Mouse (Mus musculus): Measurements from ENCODE around the gene Ppip5k1. TPM values are rescaled to one million over a fixed set of nuclear protein-coding genes. Genes with fewer than 3 reads are reported as not detected.
A peak's percentile ranks its signal among the peaks of the same experiment; 100 is the strongest.

Gene Ppip5k1
- polyA plus RNA-seq, 1 experiment from 2014 or later: 13.0 TPM

DNA sequence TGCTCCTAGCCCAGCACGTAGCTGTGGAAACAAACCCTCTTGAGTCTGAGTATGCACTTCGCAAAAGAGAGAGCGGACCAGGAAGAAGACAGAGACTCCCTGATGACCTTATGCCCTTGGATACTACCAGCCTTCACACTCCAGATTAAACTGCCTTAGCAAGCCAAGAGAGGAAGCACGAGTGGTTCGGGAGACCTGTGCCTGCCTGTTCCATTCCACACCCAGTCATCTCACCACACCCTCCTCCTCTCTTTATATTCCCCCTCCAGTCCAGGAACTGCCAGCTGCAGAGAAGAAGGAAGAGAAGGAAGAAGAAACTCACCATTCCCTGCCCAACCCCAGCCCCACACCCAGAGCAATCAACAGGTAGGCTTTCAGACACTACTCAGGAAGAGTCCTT is 2.3 kb upstream of the Ppip5k1 start, which contains the start of gene Ckmt1:
Gene Ckmt1, plus strand, starts transcription at position 221 of the 400 bp plus-strand sequence.
- H3K4me1 ChIP-seq: peaks cover 17% of the 10 kb centered on the region
- H3K4me3 ChIP-seq: peak within 1 kb of the TSS; percentile 30
- no peak for ATAC-seq (ENCODE audit: low FRiP score, low read depth)
- H3K4me2 ChIP-seq (replicated peaks): peak within 1 kb of the TSS; percentile 60
- H3K36me3 ChIP-seq: no peaks in the 10 kb centered on the region
- H3K27me3 ChIP-seq (replicated peaks): peaks cover 26% of the 10 kb centered on the region
- 63% methylated on average over 5 of the region's 5 CpGs for WGBS
- H3K9me3 ChIP-seq: no peaks in the 10 kb centered on the region
- H3K27ac ChIP-seq: no peak within 1 kb of the TSS
- H3K9ac ChIP-seq: peak within 1 kb of the TSS; percentile 57

DNA sequence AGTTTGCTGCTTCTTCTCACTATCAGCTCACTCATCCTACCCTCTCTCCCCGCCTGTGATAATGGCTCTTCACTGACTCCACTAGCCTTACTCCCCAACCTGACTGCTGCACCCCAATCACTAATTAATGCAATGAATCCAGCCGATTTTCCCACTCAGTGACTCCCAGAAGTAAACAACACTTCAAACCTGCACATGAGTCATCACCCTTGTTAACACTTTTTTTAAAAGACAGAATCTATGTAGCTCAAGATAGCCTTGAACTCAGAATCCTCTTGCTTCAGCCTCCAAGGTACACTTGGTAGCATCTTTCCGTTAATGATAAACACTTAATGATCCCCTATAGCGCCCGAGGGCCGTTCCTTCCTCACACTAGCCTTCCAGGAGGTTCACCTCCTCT is 818 bp downstream of the Ppip5k1 start:
- H3K36me3 ChIP-seq: no peaks in the 10 kb centered on the region
- 6% methylated on average over 6 of the region's 6 CpGs for WGBS
- H3K4me1 ChIP-seq: peaks cover 17% of the 10 kb centered on the region
- H3K9me3 ChIP-seq: no peaks in the 10 kb centered on the region
- ATAC-seq (ENCODE audit: low FRiP score, low read depth): no peak
- peak overlapping the region; percentile 80 for H3K9ac ChIP-seq
- H3K4me2 ChIP-seq (replicated peaks): peak overlapping the region; percentile 83
- peak overlapping the region; percentile 67 for H3K4me3 ChIP-seq
- H3K27ac ChIP-seq: 0 out of 2 replicates have a peak overlapping the region, but pooled peaks have one; percentile 66
- peaks cover 23% of the 10 kb centered on the region for H3K27me3 ChIP-seq (replicated peaks)

DNA sequence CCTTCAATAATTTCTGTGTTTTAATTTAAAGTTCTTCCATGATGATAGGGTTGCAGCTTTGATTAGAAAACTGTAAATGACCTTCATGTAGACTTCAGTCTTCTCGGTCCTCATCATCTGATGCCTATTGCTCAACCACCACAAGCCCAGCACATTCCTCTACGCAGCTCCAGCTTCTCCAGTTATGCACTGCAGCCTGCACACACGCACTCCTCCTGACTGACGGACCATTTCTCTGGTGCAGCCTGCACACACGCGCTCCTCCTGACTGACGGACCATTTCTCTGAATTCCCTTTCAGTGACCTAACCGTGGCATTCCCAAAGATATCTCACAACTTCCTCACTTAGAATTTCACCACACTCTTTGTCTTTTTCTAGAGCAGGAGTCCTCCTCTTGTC is 2.0 kb downstream of the Ppip5k1 start:
- no peak overlapping the region for H3K27ac ChIP-seq
- no peak overlapping the region for H3K9ac ChIP-seq
- H3K9me3 ChIP-seq: no peaks in the 10 kb centered on the region
- peaks cover 10% of the 10 kb centered on the region for H3K4me1 ChIP-seq
- peaks cover 16% of the 10 kb centered on the region for H3K27me3 ChIP-seq (replicated peaks)
- 83% methylated on average over 8 of the region's 8 CpGs for WGBS
- H3K4me3 ChIP-seq: no peak overlapping the region
- no peak for ATAC-seq (ENCODE audit: low FRiP score, low read depth)
- H3K36me3 ChIP-seq: no peaks in the 10 kb centered on the region
- no peak overlapping the region for H3K4me2 ChIP-seq (replicated peaks)

DNA sequence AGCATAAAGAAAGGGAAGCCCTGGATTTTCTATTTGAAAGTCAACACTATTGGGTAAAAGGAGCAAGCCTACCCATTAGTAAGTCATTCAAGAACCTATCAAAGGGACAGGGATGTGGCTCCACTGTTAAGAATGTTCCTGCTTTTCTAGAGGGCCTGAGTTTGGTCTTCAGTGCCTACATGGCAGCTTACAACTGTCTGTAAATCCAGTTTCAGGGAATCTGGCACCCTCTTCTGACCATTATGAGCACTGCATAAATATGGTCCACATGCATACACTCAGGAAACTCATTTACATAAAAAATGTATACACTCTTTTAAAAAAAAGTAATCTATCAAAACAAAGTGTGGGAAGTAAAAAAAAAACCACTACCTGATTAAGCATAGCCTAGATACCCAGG is 16.1 kb downstream of the Ppip5k1 start:
- H3K36me3 ChIP-seq: peaks cover 27% of the 10 kb centered on the region

DNA sequence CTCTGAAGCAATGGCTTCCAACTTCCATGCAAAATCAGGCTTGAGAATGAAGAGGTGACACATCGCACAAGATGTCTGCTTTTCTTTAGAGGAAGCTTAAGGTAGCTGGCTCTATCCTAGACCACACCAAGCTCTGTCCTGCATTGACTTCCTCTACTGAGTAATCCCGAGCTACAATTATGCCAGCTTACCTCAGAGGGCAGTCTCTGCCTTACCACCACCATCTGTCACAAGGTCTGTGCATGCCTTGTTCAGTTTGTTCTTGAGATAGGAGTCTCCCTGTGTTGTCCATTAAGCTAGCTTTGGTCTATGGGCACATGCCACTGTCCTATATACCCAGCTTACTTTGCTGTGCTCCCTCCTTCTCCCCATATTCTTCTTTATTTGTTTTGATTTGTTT is 25.7 kb downstream of the Ppip5k1 start:
- no peak overlapping the region for H3K4me3 ChIP-seq
- H3K27me3 ChIP-seq (replicated peaks): no peaks in the 10 kb centered on the region
- H3K27ac ChIP-seq: no peak overlapping the region
- H3K4me2 ChIP-seq (replicated peaks): no peak overlapping the region
- H3K36me3 ChIP-seq: peaks cover 24% of the 10 kb centered on the region
- WGBS: 98% methylated on average over 2 of the region's 2 CpGs
- no peaks in the 10 kb centered on the region for H3K4me1 ChIP-seq
- H3K9ac ChIP-seq: no peak overlapping the region
- ATAC-seq (ENCODE audit: low FRiP score, low read depth): no peak
- H3K9me3 ChIP-seq: no peaks in the 10 kb centered on the region

More for the DNA sequence above, 16.1 kb downstream of the Ppip5k1 start:
- Histone ChIP-seq H3K9me3 (no peaks in the 10 kb centered on the region), H3K9ac (no peak overlapping the region), H3K27me3 (replicated peaks) (no peaks in the 10 kb centered on the region), H3K4me3 (no peak overlapping the region), H3K4me1 (no peaks in the 10 kb centered on the region), H3K27ac (no peak overlapping the region), H3K4me2 (replicated peaks) (no peak overlapping the region)
- no peak for ATAC-seq (ENCODE audit: low FRiP score, low read depth)

DNA sequence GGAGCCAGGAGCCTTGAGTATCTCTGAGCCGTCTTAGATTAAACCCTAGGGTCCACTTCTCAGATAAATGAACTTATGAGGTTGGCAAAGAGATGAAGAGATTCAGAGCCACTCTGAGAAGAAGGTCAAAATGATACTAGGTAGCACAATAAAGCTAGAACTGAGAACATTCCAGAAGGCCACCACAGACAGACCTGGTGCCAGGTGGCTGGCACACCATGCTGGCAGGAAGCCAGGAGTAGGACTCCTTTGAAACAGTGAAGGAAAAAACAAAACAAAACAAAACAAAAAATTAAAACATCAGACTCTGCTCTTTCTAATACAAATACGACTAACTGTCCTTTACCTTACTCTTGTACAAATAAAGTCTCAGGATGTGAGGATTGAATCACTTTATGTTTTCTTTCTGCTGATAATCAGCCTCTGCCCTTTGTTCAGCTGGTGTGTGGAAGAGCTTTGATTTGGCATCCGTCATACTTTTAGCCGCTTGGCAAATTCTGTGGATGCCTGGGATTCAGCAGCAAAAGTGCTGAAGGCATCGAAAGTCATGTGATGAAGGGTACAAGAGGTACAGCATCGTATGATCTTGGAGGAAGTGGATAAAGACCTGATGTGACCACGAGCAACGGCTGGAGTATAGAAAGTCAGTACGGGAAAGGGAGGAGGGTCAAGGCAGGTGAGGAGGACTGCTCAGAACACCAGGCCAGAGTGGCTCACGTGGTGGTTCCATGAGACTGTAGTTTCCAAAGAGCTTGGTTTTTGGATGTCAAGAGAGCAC is 31.3 kb downstream of the Ppip5k1 start:
- H3K4me2 ChIP-seq (replicated peaks): no peak overlapping the region
- no peak overlapping the region for H3K9ac ChIP-seq
- H3K36me3 ChIP-seq: peaks cover 23% of the 10 kb centered on the region
- WGBS: 90% methylated on average over 10 of the region's 10 CpGs
- H3K27ac ChIP-seq: no peak overlapping the region
- H3K4me3 ChIP-seq: no peak overlapping the region
- no peaks in the 10 kb centered on the region for H3K9me3 ChIP-seq
- no peaks in the 10 kb centered on the region for H3K27me3 ChIP-seq (replicated peaks)
- ATAC-seq (ENCODE audit: low FRiP score, low read depth): no peak
- no peaks in the 10 kb centered on the region for H3K4me1 ChIP-seq

DNA sequence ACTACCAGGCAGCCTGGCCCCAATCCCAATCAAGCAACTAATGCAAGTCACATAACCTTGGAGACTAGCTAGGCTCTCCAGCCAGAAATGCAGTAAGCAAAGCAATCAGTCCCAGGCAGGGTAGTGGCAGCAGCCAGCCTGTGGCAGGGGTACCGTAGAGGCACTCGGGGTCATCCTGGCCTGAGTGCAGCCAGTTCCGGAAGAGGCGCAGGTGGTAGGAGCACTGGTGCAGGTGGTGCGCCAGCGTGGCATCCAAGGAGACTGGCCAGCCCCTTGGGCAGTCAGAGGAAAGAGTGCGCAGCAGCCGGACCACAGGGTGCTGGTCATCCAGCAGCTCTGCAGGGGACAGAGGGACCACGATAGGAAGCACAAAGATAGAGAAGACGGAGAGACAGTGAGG is 32.2 kb downstream of the Ppip5k1 start:
- Histone ChIP-seq H3K27ac (no peak overlapping the region), H3K4me3 (no peak overlapping the region), H3K9ac (no peak overlapping the region), H3K27me3 (replicated peaks) (no peaks in the 10 kb centered on the region), H3K4me2 (replicated peaks) (no peak overlapping the region), H3K9me3 (no peaks in the 10 kb centered on the region), H3K36me3 (peaks cover 23% of the 10 kb centered on the region), H3K4me1 (no peaks in the 10 kb centered on the region)
- ATAC-seq (ENCODE audit: low FRiP score, low read depth): no peak
- WGBS: 90% methylated on average over 10 of the region's 10 CpGs

DNA sequence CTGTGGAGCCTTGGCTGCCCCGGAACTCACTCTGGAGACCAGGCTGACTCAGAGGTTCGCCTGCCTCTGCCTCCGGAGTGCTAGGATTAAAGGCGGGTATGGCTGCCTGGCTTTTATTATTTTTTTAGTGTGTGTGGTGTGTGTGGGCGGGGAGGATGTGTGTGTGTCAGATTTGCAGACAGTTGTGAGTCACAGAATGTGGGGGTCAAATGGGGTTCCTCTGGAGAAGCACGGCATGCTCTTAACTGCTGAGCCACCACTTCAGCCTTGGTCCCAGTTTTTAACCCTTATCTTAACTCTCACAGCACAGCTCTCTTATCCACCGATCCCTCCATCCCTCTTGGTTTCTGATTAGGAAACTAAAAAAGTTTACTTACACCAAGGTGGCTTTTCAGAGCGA is 38.9 kb downstream of the Ppip5k1 start:
- no peak overlapping the region for H3K9ac ChIP-seq
- H3K9me3 ChIP-seq: no peaks in the 10 kb centered on the region
- H3K36me3 ChIP-seq: peaks cover 12% of the 10 kb centered on the region
- H3K4me1 ChIP-seq: no peaks in the 10 kb centered on the region
- H3K4me2 ChIP-seq (replicated peaks): no peak overlapping the region
- H3K27me3 ChIP-seq (replicated peaks): no peaks in the 10 kb centered on the region
- H3K27ac ChIP-seq: no peak overlapping the region
- no peak for ATAC-seq (ENCODE audit: low FRiP score, low read depth)
- 82% methylated on average over 8 of the region's 8 CpGs for WGBS
- H3K4me3 ChIP-seq: no peak overlapping the region

DNA sequence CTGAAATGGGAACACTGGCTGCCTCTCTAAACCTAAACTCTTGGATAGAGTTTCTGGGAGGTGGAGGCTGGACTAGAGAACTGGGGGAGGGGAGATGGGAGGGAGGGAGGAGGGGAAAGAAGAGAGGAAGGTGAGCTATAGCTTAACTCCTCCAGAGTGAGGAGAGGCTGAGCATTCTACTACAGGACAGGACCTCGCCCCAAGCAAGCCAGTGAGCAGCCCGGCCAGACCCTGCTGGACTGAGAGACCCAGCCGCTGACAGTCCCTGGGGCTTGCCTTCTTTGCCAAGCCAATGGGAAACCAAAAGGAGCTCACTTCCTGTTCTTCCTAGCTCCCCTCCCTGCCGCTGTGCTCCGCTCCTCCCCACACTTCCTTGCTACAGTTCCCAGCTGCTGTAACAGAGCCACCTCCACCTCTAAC is 46.2 kb downstream of the Ppip5k1 start:
- Histone ChIP-seq H3K36me3 (peaks cover 46% of the 10 kb centered on the region), H3K4me2 (replicated peaks) (no peak overlapping the region), H3K9me3 (no peaks in the 10 kb centered on the region), H3K4me1 (peaks cover 6% of the 10 kb centered on the region), H3K27me3 (replicated peaks) (no peaks in the 10 kb centered on the region), H3K9ac (no peak overlapping the region), H3K27ac (no peak overlapping the region), H3K4me3 (no peak overlapping the region)
- ATAC-seq (ENCODE audit: low FRiP score, low read depth): no peak
- 38% methylated on average over 5 of the region's 5 CpGs for WGBS

DNA sequence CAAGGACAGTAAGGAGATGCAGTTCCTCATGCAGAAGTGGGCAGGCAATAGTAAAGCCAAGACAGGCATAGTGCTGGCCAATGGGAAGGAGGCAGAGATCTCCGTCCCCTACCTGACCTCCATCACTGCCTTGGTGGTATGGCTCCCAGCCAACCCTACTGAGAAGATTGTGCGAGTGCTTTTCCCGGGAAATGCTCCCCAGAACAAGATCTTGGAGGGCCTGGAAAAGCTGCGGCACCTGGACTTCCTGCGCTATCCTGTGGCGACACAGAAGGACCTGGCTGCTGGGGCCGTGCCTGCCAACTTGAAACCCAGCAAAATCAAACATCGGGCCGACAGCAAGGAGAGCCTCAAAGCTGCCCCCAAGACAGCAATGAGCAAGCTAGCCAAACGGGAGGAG is 55.2 kb downstream of the Ppip5k1 start:
- Histone ChIP-seq H3K27me3 (replicated peaks) (no peaks in the 10 kb centered on the region), H3K36me3 (peaks cover 65% of the 10 kb centered on the region), H3K4me2 (replicated peaks) (no peak overlapping the region), H3K9ac (no peak overlapping the region), H3K9me3 (no peaks in the 10 kb centered on the region), H3K27ac (no peak overlapping the region), H3K4me1 (peaks cover 32% of the 10 kb centered on the region), H3K4me3 (no peak overlapping the region)
- ATAC-seq (ENCODE audit: low FRiP score, low read depth): no peak
- 88% methylated on average over 10 of the region's 10 CpGs for WGBS

DNA sequence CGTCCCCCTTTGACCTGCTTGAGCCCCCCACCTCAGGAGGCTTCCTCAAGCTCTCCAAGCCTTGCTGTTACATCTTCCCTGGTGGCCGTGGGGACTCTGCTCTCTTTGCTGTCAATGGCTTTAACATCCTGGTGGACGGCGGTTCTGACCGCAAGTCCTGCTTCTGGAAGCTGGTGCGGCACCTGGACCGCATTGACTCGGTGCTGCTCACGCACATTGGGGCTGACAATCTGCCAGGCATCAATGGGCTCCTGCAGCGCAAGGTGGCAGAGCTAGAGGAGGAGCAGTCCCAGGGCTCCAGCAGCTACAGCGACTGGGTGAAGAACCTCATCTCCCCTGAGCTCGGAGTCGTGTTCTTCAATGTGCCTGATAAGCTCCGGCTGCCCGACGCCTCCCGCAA is 55.7 kb downstream of the Ppip5k1 start:
- peaks cover 59% of the 10 kb centered on the region for H3K36me3 ChIP-seq
- no peak for ATAC-seq (ENCODE audit: low FRiP score, low read depth)
- WGBS: 90% methylated on average over 17 of the region's 17 CpGs
- H3K4me1 ChIP-seq: peaks cover 38% of the 10 kb centered on the region
- H3K27me3 ChIP-seq (replicated peaks): no peaks in the 10 kb centered on the region
- H3K9ac ChIP-seq: no peak overlapping the region
- no peak overlapping the region for H3K4me3 ChIP-seq
- H3K9me3 ChIP-seq: no peaks in the 10 kb centered on the region
- no peak overlapping the region for H3K4me2 ChIP-seq (replicated peaks)
- H3K27ac ChIP-seq: no peak overlapping the region

DNA sequence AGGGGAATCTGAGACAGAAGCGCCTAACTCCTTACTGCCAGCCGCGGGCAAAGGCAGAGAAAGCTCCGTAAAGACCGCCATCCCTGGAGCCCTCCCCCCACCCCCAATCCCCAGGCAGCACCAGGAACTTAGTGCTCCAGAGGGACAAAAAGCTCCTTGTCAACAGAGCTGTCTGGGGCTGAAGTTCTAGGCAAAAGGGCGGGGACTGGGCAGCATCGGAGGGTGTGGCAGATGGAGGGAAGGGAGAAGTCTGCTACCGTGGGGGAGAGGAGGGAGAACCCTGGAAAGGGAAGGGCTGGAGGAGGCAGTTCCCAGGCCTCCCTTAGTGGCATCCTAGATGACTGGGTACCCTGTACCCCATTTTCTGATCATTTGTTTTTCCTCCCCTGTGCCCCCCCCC is 57.1 kb downstream of the Ppip5k1 start:
- no peak for ATAC-seq (ENCODE audit: low FRiP score, low read depth)
- no peak overlapping the region for H3K27ac ChIP-seq
- no peaks in the 10 kb centered on the region for H3K27me3 ChIP-seq (replicated peaks)
- 0 out of 2 replicates have a peak overlapping the region, but pooled peaks have one; percentile 0 for H3K4me3 ChIP-seq
- peaks cover 46% of the 10 kb centered on the region for H3K4me1 ChIP-seq
- H3K4me2 ChIP-seq (replicated peaks): peak overlapping the region; percentile 88
- no peaks in the 10 kb centered on the region for H3K9me3 ChIP-seq
- H3K36me3 ChIP-seq: peaks cover 46% of the 10 kb centered on the region
- H3K9ac ChIP-seq: no peak overlapping the region; the same call in 1 of the 2 replicates
- 3% methylated on average over 8 of the region's 8 CpGs for WGBS

DNA sequence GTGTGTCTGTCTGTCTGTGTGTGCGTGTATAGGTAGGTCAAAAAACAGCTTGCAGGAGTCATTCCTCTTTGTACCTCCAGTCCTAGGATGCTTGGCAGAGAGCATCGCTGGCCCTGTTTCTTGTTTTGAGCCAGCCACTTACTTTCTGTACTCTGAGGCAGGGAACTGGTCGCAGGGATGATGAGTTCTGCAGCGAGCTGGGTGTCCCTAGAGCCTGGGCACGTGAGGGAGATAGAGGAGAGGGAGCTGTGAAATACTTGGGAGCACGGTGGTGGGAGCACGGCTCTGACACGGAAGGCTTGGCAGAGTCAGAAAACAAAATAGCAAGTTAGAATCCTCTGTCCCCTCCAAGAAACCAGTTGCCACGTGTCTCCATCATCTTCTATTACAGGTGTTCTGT is 57.5 kb downstream of the Ppip5k1 start:
- peaks cover 46% of the 10 kb centered on the region for H3K4me1 ChIP-seq
- no peak for ATAC-seq (ENCODE audit: low FRiP score, low read depth)
- peaks cover 41% of the 10 kb centered on the region for H3K36me3 ChIP-seq
- H3K9me3 ChIP-seq: no peaks in the 10 kb centered on the region
- 0 out of 2 replicates have a peak overlapping the region, but pooled peaks have one; percentile 23 for H3K27ac ChIP-seq
- H3K9ac ChIP-seq: 0 out of 2 replicates have a peak overlapping the region, but pooled peaks have one; percentile 63
- H3K4me2 ChIP-seq (replicated peaks): peak overlapping the region; percentile 88
- H3K27me3 ChIP-seq (replicated peaks): no peaks in the 10 kb centered on the region
- 0 out of 2 replicates have a peak overlapping the region, but pooled peaks have one; percentile 0 for H3K4me3 ChIP-seq
- WGBS: 11% methylated on average over 9 of the region's 9 CpGs

All from neural tube, embryonic 12.5 days (tissue).